Comparison of ENCODE assay signal across 8 mouse cellular contexts in the genomic region with DNA sequence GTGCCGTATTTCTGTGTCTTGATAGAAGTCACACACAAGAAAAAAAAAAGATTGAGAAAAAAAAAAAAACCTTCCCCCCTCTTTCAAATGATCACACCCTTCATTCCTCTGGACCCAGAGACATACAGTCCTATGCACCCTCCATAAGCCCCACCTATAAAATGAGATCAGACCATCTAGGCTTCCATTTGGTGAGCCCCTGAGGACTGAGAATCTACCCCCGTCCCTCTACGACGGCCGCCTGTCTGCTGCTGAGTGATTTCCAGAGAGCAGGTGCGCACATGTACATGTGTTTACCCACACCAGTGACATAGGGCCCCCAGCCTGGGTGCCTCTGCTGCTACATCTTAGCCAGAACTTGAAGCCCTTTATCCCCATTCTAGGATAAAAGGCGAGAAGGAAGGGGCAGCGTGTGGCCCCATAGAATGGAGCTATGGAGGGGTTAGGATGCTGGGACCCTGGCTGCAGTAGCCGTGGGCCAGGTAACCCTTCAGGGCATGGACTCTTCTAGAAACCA. TPM values are rescaled to one million over a fixed set of nuclear protein-coding genes. Genes with fewer than 3 reads are reported as not detected.
A peak's percentile ranks its signal among the peaks of the same experiment; 100 is the strongest.
DNase-seq lines count a peak whose midpoint lies in the region; ATAC-seq lines count a peak whose summit lies in the region.

No protein-coding gene starts in this region.

- H3K4me3 ChIP-seq in kidney, embryonic 15.5 days (replicated peaks), result no peak overlapping the region
- H3K4me3 ChIP-seq in kidney, embryonic 14.5 days (ENCODE audit: low read length), result no peak overlapping the region
- no peak overlapping the region; the same call in 1 of the 2 replicates for H3K4me3 ChIP-seq in heart, embryonic 15.5 days
- peak overlapping the region; percentile 48 for H3K4me3 ChIP-seq in liver, embryonic 13.5 days (replicated peaks)

- no peak overlapping the region for H3K9ac ChIP-seq in kidney, embryonic 15.5 days
- H3K9ac ChIP-seq in kidney, embryonic 14.5 days (ENCODE audit: low read depth, low read length), result no peak overlapping the region
- H3K9ac ChIP-seq in heart, embryonic 15.5 days, result peak overlapping the region; percentile 51
- 0 out of 2 replicates have a peak overlapping the region, but pooled peaks have one; percentile 48 for H3K9ac ChIP-seq in liver, embryonic 13.5 days

- 41% methylated on average over 9 of the region's 9 CpGs for WGBS in kidney, embryonic 15.5 days
- WGBS in kidney, embryonic 14.5 days, result 38% methylated on average over 9 of the region's 9 CpGs
- WGBS in heart, embryonic 15.5 days, result 35% methylated on average over 9 of the region's 9 CpGs
- 35% methylated on average over 9 of the region's 9 CpGs for WGBS in liver, embryonic 13.5 days (ENCODE audit: insufficient replicate concordance)

- no peaks in the 10 kb centered on the region for H3K9me3 ChIP-seq in kidney, embryonic 15.5 days (replicated peaks)
- H3K9me3 ChIP-seq in kidney, embryonic 14.5 days (ENCODE audit: control insufficient read depth, low read length), result no peaks in the 10 kb centered on the region
- no peaks in the 10 kb centered on the region for H3K9me3 ChIP-seq in heart, embryonic 15.5 days (replicated peaks)
- H3K9me3 ChIP-seq in liver, embryonic 13.5 days (replicated peaks), result no peaks in the 10 kb centered on the region

- H3K27ac ChIP-seq in kidney, embryonic 15.5 days, result 0 out of 2 replicates have a peak overlapping the region, but pooled peaks have one; percentile 6
- H3K27ac ChIP-seq in kidney, embryonic 14.5 days (ENCODE audit: low read depth, low read length), result no peak overlapping the region
- peak overlapping the region; percentile 84 for H3K27ac ChIP-seq in heart, embryonic 15.5 days
- H3K27ac ChIP-seq in liver, embryonic 13.5 days, result peak overlapping the region; percentile 43; the same call in 1 of the 2 replicates

- peak; percentile 34 to 40 for DNase-seq in cerebellum, postnatal 10 days
- DNase-seq in liver, embryonic 13.5 days, result no peak
- DNase-seq in testis, postnatal 10 days (ENCODE audit: low spot score), result peak; percentile 47
- DNase-seq in layer of hippocampus, postnatal 10 days (ENCODE audit: low spot score in 2 of 2), result no peak
- DNase-seq in Muller cell, postnatal 12 days (ENCODE audit: inconsistent ontology term), result no peak

- H3K27me3 ChIP-seq in kidney, embryonic 15.5 days, result no peaks in the 10 kb centered on the region
- H3K27me3 ChIP-seq in kidney, embryonic 14.5 days (ENCODE audit: control insufficient read depth, insufficient read depth, low read length), result no peaks in the 10 kb centered on the region
- H3K27me3 ChIP-seq in heart, embryonic 15.5 days, result no peaks in the 10 kb centered on the region
- 0 out of 2 replicates have a peak, but pooled peaks cover 3% of the 10 kb centered on the region for H3K27me3 ChIP-seq in liver, embryonic 13.5 days

- no peak for ATAC-seq in kidney, embryonic 15.5 days (replicated peaks; ENCODE audit: low FRiP score)
- no peak for ATAC-seq in kidney, embryonic 14.5 days (ENCODE audit: low FRiP score, low TSS enrichment)
- 0 out of 2 replicates have a peak, but pooled peaks have one; percentile 9 for ATAC-seq in heart, embryonic 15.5 days (replicated peaks; ENCODE audit: insufficient number of reproducible peaks, insufficient read depth, low FRiP score, low read depth)
- ATAC-seq in liver, embryonic 13.5 days (ENCODE audit: low read depth), result no peak

- H3K4me1 ChIP-seq in kidney, embryonic 15.5 days, result peaks cover 54% of the 10 kb centered on the region
- peaks cover 18% of the 10 kb centered on the region for H3K4me1 ChIP-seq in kidney, embryonic 14.5 days (ENCODE audit: control insufficient read depth, insufficient read depth, low read length)
- peaks cover 62% of the 10 kb centered on the region for H3K4me1 ChIP-seq in heart, embryonic 15.5 days (replicated peaks)
- H3K4me1 ChIP-seq in liver, embryonic 13.5 days (replicated peaks), result peaks cover 49% of the 10 kb centered on the region

- peaks cover 40% of the 10 kb centered on the region for H3K36me3 ChIP-seq in kidney, embryonic 15.5 days
- peaks cover 40% of the 10 kb centered on the region for H3K36me3 ChIP-seq in kidney, embryonic 14.5 days (ENCODE audit: control insufficient read depth, insufficient read depth, low read length)
- peaks cover 40% of the 10 kb centered on the region for H3K36me3 ChIP-seq in heart, embryonic 15.5 days
- peaks cover 30% of the 10 kb centered on the region for H3K36me3 ChIP-seq in liver, embryonic 13.5 days

- peak overlapping the region; percentile 63 for H3K4me2 ChIP-seq in kidney, embryonic 15.5 days
- H3K4me2 ChIP-seq in kidney, embryonic 14.5 days (replicated peaks; ENCODE audit: low read depth, low read length), result no peak overlapping the region; the same call in 1 of the 2 replicates
- peak overlapping the region; percentile 73 for H3K4me2 ChIP-seq in heart, embryonic 15.5 days
- H3K4me2 ChIP-seq in liver, embryonic 13.5 days, result peak overlapping the region; percentile 63

RNA-seq across cellular contexts. Expression of gene Bcl9l, which starts 27.8 kb away (rescaled TPM):
- 11.3 and 11.7 TPM in 2 replicates for polyA plus RNA-seq in kidney, embryonic 15.5 days (2015; fragmentation: Nextera tagmentation; extraction: Ambion mirVana)
- 14.5 and 14.6 TPM in 2 replicates for polyA plus RNA-seq in kidney, embryonic 14.5 days (2014; fragmentation: Nextera tagmentation; extraction: Ambion mirVana)
- polyA plus RNA-seq in heart, embryonic 15.5 days (2015; fragmentation: Nextera tagmentation; extraction: Ambion mirVana), result 9.1 and 12.6 TPM in 2 replicates
- 1.0 and 1.5 TPM in 2 replicates for polyA plus RNA-seq in liver, embryonic 13.5 days (2015; fragmentation: Nextera tagmentation; extraction: Ambion mirVana)
- total RNA-seq in layer of hippocampus, postnatal 10 days (2021), result 10 to 100 TPM; 91.2 to 97.7 TPM

RNA-seq across cellular contexts. Expression of gene Cxcr5, which starts 51.3 kb away (rescaled TPM):
- polyA plus RNA-seq in kidney, embryonic 15.5 days (2015; fragmentation: Nextera tagmentation; extraction: Ambion mirVana), result not detected in 2 replicates
- polyA plus RNA-seq in kidney, embryonic 14.5 days (2014; fragmentation: Nextera tagmentation; extraction: Ambion mirVana), result not detected in 2 replicates
- 0.05 and 0.23 TPM in 2 replicates for polyA plus RNA-seq in heart, embryonic 15.5 days (2015; fragmentation: Nextera tagmentation; extraction: Ambion mirVana)
- polyA plus RNA-seq in liver, embryonic 13.5 days (2015; fragmentation: Nextera tagmentation; extraction: Ambion mirVana), result 0.09 TPM in 1 of 2 replicates, not detected in the other
- not detected for total RNA-seq in layer of hippocampus, postnatal 10 days (2021)

RNA-seq across cellular contexts. Expression of gene Upk2, which starts 55.6 kb away (rescaled TPM):
- 0.60 and 2.5 TPM in 2 replicates for polyA plus RNA-seq in kidney, embryonic 15.5 days (2015; fragmentation: Nextera tagmentation; extraction: Ambion mirVana)
- 0.30 and 0.39 TPM in 2 replicates for polyA plus RNA-seq in kidney, embryonic 14.5 days (2014; fragmentation: Nextera tagmentation; extraction: Ambion mirVana)
- polyA plus RNA-seq in heart, embryonic 15.5 days (2015; fragmentation: Nextera tagmentation; extraction: Ambion mirVana), result 0.63 TPM in 1 of 2 replicates, not detected in the other
- polyA plus RNA-seq in liver, embryonic 13.5 days (2015; fragmentation: Nextera tagmentation; extraction: Ambion mirVana), result not detected in 2 replicates
- not detected for total RNA-seq in layer of hippocampus, postnatal 10 days (2021)

Comparison
In these comparisons a context has a peak if more than half of its experiments do, and no peak if none do; other contexts are left out.
1. H3K9ac ChIP-seq: peak in heart, embryonic 15.5 days (single experiment) and liver, embryonic 13.5 days (single experiment); none in kidney, embryonic 15.5 days (single experiment) and kidney, embryonic 14.5 days (single experiment).
2. DNase-seq: peak in cerebellum, postnatal 10 days (2 of 2) and testis, postnatal 10 days (single experiment); none in liver, embryonic 13.5 days (single experiment), layer of hippocampus, postnatal 10 days (0 of 2) and Muller cell, postnatal 12 days (single experiment).